Mouse (Mus musculus): ENCODE measurements at regions not wholly inside any gene's neighbourhood (a gene's known extent, or its start where the extent isn't known, plus 50 kb on each side); places are given as distances from the start of the nearest gene placed in this dataset.

DNA sequence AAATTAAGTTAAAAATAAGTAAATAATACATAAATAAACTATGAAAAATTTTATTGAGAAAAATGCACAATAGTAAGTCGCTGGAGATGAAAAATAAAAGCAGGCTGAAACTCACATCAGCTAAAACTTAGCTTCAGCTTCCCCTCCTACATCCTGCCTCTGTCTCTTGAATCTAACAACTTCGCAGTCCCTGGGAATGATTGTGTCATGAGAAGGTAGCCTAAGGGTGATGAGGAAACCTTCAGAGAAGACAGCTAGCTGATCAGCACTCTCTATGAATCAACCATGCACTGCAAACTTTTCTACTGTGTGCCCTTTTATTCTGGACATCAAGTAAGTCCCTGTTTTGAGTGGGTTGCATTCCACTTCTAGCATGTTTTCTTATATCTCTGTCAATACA lies 99.8 kb upstream of the Try4 start:
- TF ChIP-seq CTCF (IDR thresholded peaks at IDR 0.05 in 2 of 3, conservative IDR thresholded peaks at IDR 0.05 in 1 of 3; ENCODE audit: control insufficient read depth in 1 of 3, insufficient read depth in 1 of 3, low read depth in 2 of 3, low read length in 3 of 3, poor library complexity in 1 of 3, severe bottlenecking in 1 of 3), result no peak
- no peak for TF ChIP-seq POLR2A (IDR thresholded peaks at IDR 0.05; ENCODE audit: control insufficient read depth in 1 of 2, insufficient read depth in 1 of 2, low read depth in 1 of 2, low read length in 2 of 2, poor library complexity in 1 of 2)
- TF ChIP-seq CHD1 (IDR thresholded peaks at IDR 0.05; ENCODE audit: low read depth, low read length), result no peak
- no peak for TF ChIP-seq ZMIZ1 (IDR thresholded peaks at IDR 0.05; ENCODE audit: low read depth, low read length)
- TF ChIP-seq ZKSCAN1 (IDR thresholded peaks at IDR 0.05; ENCODE audit: low read depth, low read length), result no peak
- TF ChIP-seq POLR2AphosphoS2 (IDR thresholded peaks at IDR 0.05; ENCODE audit: low read length), result no peak
- no peak for TF ChIP-seq TCF12 (IDR thresholded peaks at IDR 0.05; ENCODE audit: low read depth, low read length)
- TF ChIP-seq MEF2A (IDR thresholded peaks at IDR 0.05; ENCODE audit: extremely low read depth, insufficient replicate concordance, low read depth, low read length, poor library complexity, severe bottlenecking), result no peak
- TF ChIP-seq EP300 (IDR thresholded peaks at IDR 0.05; ENCODE audit: low read depth in 1 of 2, low read length in 2 of 2), result no peak
- no peak for TF ChIP-seq KAT2A (conservative IDR thresholded peaks at IDR 0.05; ENCODE audit: low read depth, low read length)
- no peak for TF ChIP-seq UBTF (IDR thresholded peaks at IDR 0.05; ENCODE audit: borderline replicate concordance, insufficient read depth, low read depth, low read length)
- TF ChIP-seq MXI1 (IDR thresholded peaks at IDR 0.05; ENCODE audit: low read depth, low read length), result no peak
- no peak for TF ChIP-seq TAL1 (IDR thresholded peaks at IDR 0.05; ENCODE audit: low read length)
